Mouse (Mus musculus) cerebellum, postnatal 14 days (tissue): ENCODE results near the gene Usp43.

Source experiments
- DNase-seq, 2 experiments: peaks; one replicate each; pipeline ENCODE4 v3.0.0; 2021; ENCODE audit warnings: mixed read lengths in 2 of 2

The Usp43 gene

GRCm38 (mm10) chr11:67806832-67807597 is 114.9 kb downstream of the Usp43 start:
- DNase-seq, result no peak

GRCm38 (mm10) chr11:67805538-67805937 is 116.4 kb downstream of the Usp43 start:
- DNase-seq, result peak in 1 of 2 experiments; percentile 26
